Mouse (Mus musculus) layer of hippocampus, adult 18-20 months (tissue): ENCODE data around the gene Adap2. TPM values are rescaled to one million over a fixed set of nuclear protein-coding genes. Genes with fewer than 3 reads are reported as not detected.
A peak's percentile ranks its signal among the peaks of the same experiment; 100 is the strongest.
"Not testable (repeated sequence)": the region's sequence is repeated elsewhere in the genome, so short reads cannot be mapped to it uniquely, and the experiment has no call there.

ENCODE experiments used
- DNase-seq, 2 experiments: peaks; one replicate each; pipeline ENCODE4 v3.0.0; 2022; ENCODE audit warnings: low spot score in 2 of 2
- long read RNA-seq: library from polyadenylated mRNA; stranded (forward); transcript quantifications from one replicate; pipeline ENCODE4 v2.0.0, GENCODE M21; 2021
- total RNA-seq, 2 experiments: library from RNA; stranded (reverse); gene quantifications; 2 replicates each; pipeline ENCODE4 v1.2.3; 2021

The Adap2 gene
- 1 to 10 TPM; 6.5 to 8.4 TPM for total RNA-seq
- long read RNA-seq, partial matches to known transcripts, result 1 of 1 reads
- long read RNA-seq, other reads (novel, unspliced or antisense), result 0 of 1 reads

GRCm38 (mm10) chr11:80153857-80154495 is at the start of gene Adap2:
TSS of gene Adap2 (plus strand) at chr11:80154105.
- DNase-seq, result peak; percentile 36 to 62

- no peak for DNase-seq
These were observed 49.5 kb upstream of the Adap2 start for GRCm38 (mm10) chr11:80104407-80104806.

- DNase-seq, result no peak
These were observed 37.5 kb upstream of the Adap2 start for GRCm38 (mm10) chr11:80116411-80116810.

GRCm38 (mm10) chr11:80132050-80132449 is 21.9 kb upstream of the Adap2 start:
- DNase-seq, result no peak

- peak in 1 of 2 experiments; percentile 32 for DNase-seq
These were observed 19.2 kb upstream of the Adap2 start for GRCm38 (mm10) chr11:80134744-80135143.

GRCm38 (mm10) chr11:80135954-80136683 is 17.8 kb upstream of the Adap2 start:
- DNase-seq, result no peak

- DNase-seq, result peak; percentile 41 to 74
These were observed 17.1 kb upstream of the Adap2 start for GRCm38 (mm10) chr11:80136786-80137185.

- DNase-seq, result no peak
These were observed 16.1 kb upstream of the Adap2 start for GRCm38 (mm10) chr11:80137773-80138172.

GRCm38 (mm10) chr11:80141825-80142521 is 11.9 kb upstream of the Adap2 start, which contains the start of gene Tefm:
TSS of gene Tefm (minus strand) at chr11:80142175.
- DNase-seq, result peak; percentile 76 to 89

GRCm38 (mm10) chr11:80142872-80143271 is 11.0 kb upstream of the Adap2 start:
- DNase-seq, result no peak

GRCm38 (mm10) chr11:80145787-80146275 is 8.1 kb upstream of the Adap2 start:
- peak in 1 of 2 experiments; percentile 44 for DNase-seq

GRCm38 (mm10) chr11:80147748-80148147 is 6.2 kb upstream of the Adap2 start:
- no peak for DNase-seq

- no peak for DNase-seq
These were observed 5.6 kb upstream of the Adap2 start for GRCm38 (mm10) chr11:80148313-80148712.

- DNase-seq, result not testable (repeated sequence)
These were observed 4.9 kb upstream of the Adap2 start for GRCm38 (mm10) chr11:80148974-80149373.

GRCm38 (mm10) chr11:80149412-80150023 is 4.4 kb upstream of the Adap2 start:
- no peak for DNase-seq

GRCm38 (mm10) chr11:80150566-80150965 is 3.3 kb upstream of the Adap2 start:
- no peak for DNase-seq

GRCm38 (mm10) chr11:80151541-80151940 is 2.4 kb upstream of the Adap2 start:
- DNase-seq, result no peak

- no peak for DNase-seq
These were observed 1.5 kb upstream of the Adap2 start for GRCm38 (mm10) chr11:80152376-80152775.

GRCm38 (mm10) chr11:80154501-80154900 is 596 bp downstream of the Adap2 start:
- no peak for DNase-seq

- no peak for DNase-seq
These were observed 1.6 kb downstream of the Adap2 start for GRCm38 (mm10) chr11:80155541-80155940.

- no peak for DNase-seq
These were observed 2.1 kb downstream of the Adap2 start for GRCm38 (mm10) chr11:80155961-80156360.
